Mouse (Mus musculus) right cerebral cortex, postnatal 14 days (tissue): ENCODE results near the gene Dnm3.

Source experiments
- DNase-seq: peaks from one replicate; pipeline ENCODE4 v3.0.0; 2022

Dnm3 gene

GRCm38 (mm10) chr1:162100033-162100820 lies 377.6 kb downstream of the Dnm3 start:
- no peak for DNase-seq

- no peak for DNase-seq
Measured at GRCm38 (mm10) chr1:162099203-162099602, 378.6 kb downstream of the Dnm3 start.

GRCm38 (mm10) chr1:162094523-162095272 lies 383.1 kb downstream of the Dnm3 start:
- no peak for DNase-seq

- no peak for DNase-seq
Measured at GRCm38 (mm10) chr1:162093806-162094522, 383.9 kb downstream of the Dnm3 start.

GRCm38 (mm10) chr1:162092899-162093659 lies 384.8 kb downstream of the Dnm3 start:
- no peak for DNase-seq

- DNase-seq, result no peak
Measured at GRCm38 (mm10) chr1:162092401-162092800, 385.4 kb downstream of the Dnm3 start.

GRCm38 (mm10) chr1:162083886-162084478 lies 393.9 kb downstream of the Dnm3 start:
- no peak for DNase-seq

- DNase-seq, result no peak
Measured at GRCm38 (mm10) chr1:162083354-162083753, 394.5 kb downstream of the Dnm3 start.

- DNase-seq, result no peak
Measured at GRCm38 (mm10) chr1:162082711-162083110, 395.1 kb downstream of the Dnm3 start.

GRCm38 (mm10) chr1:162081693-162082372 lies 396.0 kb downstream of the Dnm3 start:
- no peak for DNase-seq

GRCm38 (mm10) chr1:162079989-162080388 lies 397.8 kb downstream of the Dnm3 start:
- DNase-seq, result no peak

- no peak for DNase-seq
Measured at GRCm38 (mm10) chr1:162077454-162077853, 400.4 kb downstream of the Dnm3 start.

- DNase-seq, result no peak
Measured at GRCm38 (mm10) chr1:162076581-162077001, 401.2 kb downstream of the Dnm3 start.

GRCm38 (mm10) chr1:162075831-162076230 lies 402.0 kb downstream of the Dnm3 start:
- DNase-seq, result no peak

- DNase-seq, result no peak
Measured at GRCm38 (mm10) chr1:162075416-162075815, 402.4 kb downstream of the Dnm3 start.

- no peak for DNase-seq
Measured at GRCm38 (mm10) chr1:162074626-162075410, 403.0 kb downstream of the Dnm3 start.

GRCm38 (mm10) chr1:162072917-162073578 lies 404.8 kb downstream of the Dnm3 start:
- no peak for DNase-seq

GRCm38 (mm10) chr1:162053608-162054007 lies 424.2 kb downstream of the Dnm3 start:
- no peak for DNase-seq

- DNase-seq, result no peak
Measured at GRCm38 (mm10) chr1:162053186-162053585, 424.6 kb downstream of the Dnm3 start.

GRCm38 (mm10) chr1:162052755-162053154 lies 425.1 kb downstream of the Dnm3 start:
- DNase-seq, result no peak
